Mouse (Mus musculus): ENCODE results near the gene Fryl.

The Fryl gene

DNA sequence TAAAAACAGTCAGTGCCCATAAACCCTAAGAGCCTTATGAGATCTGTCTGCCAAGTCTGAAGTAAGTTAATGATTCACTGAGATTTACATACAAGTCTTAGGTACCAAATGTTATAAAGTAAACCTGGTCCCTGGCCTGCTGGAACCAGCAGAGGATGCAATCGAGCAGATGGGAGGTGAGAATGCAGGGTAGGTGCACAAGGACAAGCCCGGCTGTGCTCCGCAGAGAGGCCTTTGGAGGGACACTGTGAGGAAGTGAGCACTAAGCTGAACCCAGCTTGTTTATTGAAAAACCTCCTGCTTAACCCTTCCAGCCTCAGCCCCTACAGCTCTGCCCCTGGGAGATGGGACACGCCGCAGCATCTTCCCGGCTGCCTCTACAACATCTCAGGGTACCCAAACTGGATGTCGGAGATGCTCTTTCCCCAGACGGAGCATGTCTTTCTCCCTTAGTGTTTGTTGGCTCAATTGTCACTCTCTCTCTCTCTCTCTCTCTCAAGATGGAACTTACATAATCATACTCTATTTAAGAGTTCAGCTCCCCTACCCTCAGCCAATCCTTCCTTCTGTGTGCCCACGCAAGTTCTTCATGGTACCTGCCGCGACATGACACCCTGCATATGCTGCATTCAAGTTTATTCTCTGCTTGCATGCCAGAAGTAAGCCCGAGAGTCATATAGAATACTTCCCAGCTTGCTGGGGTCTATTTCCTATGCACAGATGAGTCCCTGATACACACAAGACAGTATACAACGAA lies 136.3 kb downstream of the Fryl start:
- in situ Hi-C loops (cut with MboI; ENCODE audit: low sequenced_read_pairs): no loop called here

DNA sequence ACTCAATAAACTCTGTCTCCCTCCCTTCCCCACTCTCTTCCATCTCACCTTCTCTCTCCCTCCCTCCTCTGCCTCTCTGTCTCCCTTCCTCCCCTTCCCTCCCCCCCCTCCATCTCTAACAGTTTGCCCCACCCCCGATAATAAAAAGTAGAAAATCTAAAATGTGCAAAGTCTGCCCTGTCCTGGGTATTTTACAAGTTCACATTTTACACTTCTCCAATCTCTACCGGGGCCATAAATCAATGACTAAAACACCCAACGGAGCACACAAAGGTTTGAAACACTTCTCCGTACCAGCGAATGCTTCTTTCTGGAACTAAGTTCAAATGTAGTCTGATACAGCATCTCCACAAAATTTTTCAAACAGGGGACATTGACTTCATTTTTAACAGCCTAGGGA lies 136.9 kb downstream of the Fryl start:
- in situ Hi-C loops (cut with MboI; ENCODE audit: low sequenced_read_pairs): no loop called here

DNA sequence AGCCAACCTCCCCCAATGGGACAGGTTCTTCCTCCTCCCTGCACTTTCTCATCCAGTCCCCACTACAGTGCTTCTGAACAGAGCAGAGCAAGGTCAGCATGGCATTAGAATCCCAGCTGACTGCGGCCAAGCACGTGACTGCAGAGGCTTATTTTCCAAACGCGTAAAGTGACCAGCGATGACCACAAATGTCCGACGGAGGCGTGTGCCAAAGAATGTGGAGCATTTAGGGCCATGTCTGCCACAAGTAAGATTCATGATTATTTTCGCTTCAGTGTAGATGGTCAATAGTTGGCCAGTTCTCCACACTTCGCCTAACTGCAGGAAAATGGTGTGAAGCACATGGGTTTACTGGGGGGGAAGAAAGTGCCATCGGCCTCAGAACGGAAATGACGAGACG lies 137.6 kb downstream of the Fryl start:
- in situ Hi-C loops (cut with MboI; ENCODE audit: low sequenced_read_pairs): no loop called here

DNA sequence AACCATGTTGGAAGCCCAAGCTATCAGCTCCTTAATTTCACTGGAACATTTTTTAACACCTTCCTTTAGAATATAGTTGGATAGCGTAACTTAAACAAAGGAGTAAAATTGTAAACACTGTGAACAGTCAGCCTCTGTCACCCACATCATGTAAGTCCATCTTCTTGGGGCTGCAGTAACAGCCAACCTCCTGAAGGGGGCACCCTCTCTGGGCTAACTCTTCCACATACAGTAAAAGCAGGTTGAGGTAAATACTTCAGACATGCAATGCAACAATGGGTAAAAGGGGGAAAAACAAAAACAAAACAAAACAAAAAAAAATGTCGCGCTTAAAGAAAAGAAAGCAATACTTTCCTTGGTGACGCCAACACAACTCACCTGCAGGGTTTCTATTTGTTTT lies 141.5 kb downstream of the Fryl start:
- in situ Hi-C loops (cut with MboI; ENCODE audit: low sequenced_read_pairs): no loop called here

DNA sequence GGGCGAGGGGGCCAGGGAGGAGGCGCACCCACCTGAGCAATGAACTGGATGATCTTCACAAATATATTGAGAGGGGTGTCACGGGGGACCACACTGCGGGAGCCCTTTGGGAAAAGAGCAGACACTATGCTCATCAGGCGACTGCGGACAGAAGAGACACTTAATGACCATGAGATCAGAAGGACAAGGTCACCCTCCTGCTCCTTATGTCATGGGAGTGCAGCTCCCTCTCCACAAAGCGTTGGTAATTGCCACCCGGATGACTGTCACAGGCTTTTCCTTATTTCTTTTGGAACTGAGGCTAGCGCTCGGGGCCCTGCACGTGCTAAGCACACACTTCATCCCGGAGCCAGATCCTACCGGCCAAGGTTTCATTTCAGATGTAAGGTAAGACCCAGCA lies 144.1 kb downstream of the Fryl start:
- in situ Hi-C loops (cut with MboI; ENCODE audit: low sequenced_read_pairs): no loop called here

DNA sequence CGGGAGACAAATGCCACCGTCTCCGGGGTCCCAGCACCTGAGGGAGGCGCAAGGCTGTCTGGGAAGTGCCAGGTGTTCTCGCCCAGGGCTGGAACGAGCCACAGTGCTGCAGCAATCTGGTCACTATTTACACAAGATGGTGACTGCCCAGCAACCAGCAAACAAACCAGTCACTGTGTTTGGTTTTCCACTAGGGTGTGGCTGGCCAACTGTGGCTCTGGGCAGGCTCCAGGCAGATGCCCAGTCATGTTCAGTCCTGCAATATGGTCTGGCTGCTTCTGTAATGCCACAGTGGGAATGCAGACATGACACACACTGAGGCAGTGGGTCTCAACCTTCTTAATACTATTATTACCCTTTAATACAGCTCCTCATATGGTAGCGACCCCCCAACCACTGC lies 152.8 kb downstream of the Fryl start:
- in situ Hi-C loops (cut with MboI; ENCODE audit: low sequenced_read_pairs): no loop called here

DNA sequence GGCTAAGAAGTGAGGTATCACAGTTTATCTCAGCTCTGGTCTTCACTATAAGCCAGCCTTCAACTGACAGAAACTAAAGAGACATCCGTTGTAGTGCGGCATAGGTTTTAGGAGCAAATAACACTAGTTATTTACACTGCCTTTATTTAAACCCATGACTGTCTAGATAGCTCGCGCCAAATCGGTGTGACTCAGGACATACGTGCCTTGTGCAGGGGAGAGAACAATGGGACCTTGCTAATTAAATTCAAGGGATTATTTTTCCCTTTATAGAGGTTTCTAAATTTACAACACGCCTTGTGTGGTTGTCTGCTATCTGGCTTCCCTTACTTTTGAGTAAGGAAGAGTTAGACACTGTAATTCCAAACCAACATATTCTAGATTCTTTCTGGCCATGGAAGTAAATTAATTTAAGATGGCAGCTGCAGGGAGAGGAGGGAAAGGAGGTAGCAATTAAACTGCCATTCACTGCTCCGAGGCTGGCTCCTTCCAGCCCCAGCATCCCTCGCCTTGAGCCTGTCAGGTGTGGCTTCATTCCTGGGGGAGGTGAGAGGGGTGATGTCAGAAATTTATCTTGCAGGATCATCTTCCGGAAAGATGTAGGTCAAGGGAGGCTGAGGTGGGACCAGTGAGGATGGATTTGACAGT lies 154.0 kb downstream of the Fryl start:
- in situ Hi-C loops (cut with MboI; ENCODE audit: low sequenced_read_pairs): no loop called here

DNA sequence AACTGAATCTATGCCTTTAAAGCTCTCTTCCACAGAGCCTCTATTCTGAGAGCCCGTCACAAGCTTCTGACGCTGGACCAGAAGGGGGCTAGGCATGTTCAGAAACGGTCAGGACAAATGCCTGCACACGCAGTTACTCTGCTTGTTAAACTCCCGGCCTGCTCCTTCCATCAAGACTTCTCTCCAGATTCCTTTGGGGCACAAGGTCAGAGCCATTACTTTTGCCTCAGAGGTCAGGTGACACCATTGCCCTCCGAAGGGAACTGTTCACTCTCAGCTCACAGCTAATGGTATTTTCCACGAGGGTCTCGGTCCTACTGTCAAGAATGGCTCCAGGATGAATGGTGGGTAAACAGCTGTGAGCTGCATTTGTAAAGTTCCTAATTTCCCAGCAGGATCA lies 164.2 kb downstream of the Fryl start:
- in situ Hi-C loops (cut with MboI; ENCODE audit: low sequenced_read_pairs): no loop called here

DNA sequence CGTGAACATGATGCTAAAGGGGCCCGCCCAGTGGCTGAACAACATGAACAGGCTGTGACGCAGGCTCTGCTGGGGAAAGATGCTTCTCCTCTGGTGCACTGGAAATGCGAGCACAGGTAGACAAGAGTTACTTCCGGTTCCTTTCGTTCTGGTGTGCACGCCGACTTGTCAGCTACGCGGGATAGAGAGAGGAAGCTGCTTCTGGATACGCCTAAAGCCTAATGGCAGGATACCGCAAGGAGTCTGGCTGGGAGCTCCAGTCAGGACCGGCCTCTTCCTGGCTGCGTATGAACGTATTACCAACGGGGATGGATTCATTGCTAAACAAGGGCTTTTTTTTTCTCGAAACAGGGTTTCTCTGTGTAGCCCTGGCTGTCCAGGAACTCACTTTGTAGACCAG lies 167.3 kb downstream of the Fryl start:
- in situ Hi-C loops (cut with MboI; ENCODE audit: low sequenced_read_pairs): no loop called here

DNA sequence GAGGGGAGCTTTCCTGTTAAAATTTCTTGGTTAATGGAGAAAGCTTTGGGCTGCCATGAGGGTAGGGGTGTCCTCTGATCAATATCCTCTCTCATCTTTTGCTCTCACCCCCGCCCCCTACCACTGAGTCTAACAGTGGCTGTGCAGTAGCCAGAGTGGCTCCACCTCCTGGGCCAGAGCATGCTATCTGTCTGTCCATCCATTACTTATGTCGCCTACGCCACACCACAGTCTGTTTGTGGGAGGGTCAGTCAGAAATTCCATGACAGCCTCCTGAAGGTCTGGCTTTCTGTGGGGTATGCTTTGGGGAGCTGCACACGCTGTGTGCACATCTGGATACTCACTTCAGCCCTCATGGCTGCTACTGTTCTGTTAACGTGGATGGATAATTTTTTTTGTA lies 174.9 kb downstream of the Fryl start:
- in situ Hi-C loops (cut with MboI; ENCODE audit: low sequenced_read_pairs): no loop called here

DNA sequence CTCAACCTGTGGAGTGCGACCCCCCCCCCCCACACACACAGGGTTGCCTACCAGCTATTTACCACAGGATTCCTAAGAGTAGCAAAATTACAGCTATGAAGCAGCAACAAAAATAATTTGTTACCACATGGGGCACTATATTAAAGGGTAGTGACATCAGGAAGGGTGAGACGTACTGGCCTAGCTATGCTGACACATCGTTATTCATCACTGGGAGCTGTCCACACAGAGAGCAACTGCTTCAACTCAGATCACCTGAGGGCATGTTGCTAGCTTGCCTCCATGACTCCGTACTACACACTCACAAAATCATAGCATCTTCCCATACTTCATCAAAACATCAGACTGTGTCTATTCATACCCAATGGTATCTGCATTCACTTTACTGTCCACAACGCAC lies 176.6 kb downstream of the Fryl start:
- in situ Hi-C loops (cut with MboI; ENCODE audit: low sequenced_read_pairs): no loop called here

DNA sequence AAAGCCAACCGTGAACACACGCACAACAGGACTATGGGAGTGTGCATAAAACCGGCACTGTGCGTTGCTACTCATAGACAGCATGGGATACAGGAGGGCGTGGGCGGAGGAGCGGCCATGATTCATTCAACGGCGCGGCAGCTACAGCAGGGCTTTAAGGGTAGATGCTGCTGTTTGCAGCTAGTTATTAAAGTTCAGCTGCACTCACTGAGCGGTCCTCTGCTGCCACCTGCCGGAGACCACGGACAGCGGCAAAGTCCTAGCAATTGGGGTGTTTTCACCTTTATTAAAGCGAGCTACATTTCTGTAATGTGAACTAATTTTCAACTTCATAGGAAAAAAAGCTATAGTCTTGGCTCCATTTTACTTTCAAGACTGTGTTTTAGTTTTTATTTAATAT lies 185.1 kb downstream of the Fryl start:
- in situ Hi-C loops (cut with MboI; ENCODE audit: low sequenced_read_pairs): no loop called here

DNA sequence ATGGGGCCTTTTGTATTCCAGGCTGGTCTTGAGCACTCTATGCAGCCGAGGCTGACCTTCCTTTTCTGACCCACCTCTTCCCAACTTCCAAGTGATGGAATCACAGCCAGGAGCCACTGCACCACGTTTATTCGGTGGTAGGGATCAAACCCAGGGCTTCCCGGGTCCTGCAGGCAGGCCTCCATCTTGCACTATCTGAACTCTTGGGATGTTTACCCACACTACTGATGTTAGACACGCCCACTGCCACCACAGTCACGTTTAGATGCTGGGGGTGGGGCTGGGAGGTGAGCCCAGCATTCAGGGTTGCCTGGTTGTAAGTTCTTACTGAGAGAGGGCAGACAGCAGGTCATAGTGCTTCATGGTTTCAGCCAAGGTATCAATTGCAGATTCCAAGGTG lies 189.5 kb downstream of the Fryl start:
- in situ Hi-C loops (cut with MboI; ENCODE audit: low sequenced_read_pairs): no loop called here

DNA sequence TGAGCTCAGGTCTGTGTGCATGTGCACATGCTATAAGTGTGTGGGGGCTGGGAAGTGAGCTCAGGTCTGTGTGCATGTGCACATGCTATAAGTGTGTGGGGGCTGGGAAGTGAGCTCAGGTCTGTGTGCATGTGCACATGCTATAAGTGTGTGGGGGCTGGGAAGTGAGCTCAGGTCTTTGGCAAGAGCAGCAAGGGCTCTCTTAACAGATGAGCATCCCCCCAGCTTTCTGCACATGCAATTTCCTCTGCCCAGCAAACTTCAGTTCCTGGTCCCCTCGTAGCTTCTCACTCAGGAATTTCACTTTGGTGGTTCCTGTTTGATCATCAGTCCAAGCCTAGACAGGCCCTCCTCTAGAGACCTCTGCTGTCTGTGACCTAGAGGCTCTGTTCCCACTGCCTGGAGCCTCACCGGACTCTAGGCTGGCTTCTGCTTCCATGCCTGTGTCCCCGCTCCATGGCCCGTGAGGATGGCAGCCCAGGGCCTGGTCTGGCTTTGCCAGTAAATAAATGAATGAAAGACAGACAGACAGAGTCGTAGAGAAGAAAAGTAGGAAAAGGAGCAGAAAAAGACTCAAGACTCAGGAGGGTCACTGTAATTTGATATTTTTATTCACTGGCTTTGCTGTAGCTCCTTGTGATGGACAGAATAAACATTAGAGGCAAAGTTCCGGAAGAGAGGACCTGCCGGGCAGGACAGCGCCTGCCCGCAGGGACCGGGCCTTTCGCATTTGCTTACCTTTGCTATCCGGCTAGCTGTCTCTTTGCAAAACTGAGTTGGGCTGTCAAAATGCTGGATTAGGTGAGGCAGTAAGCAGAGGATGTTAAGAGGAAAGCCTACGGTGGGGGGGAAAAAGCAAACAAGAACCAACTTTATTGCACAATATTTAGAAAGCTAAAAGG lies 192.4 kb downstream of the Fryl start:
- in situ Hi-C loops (cut with MboI; ENCODE audit: low sequenced_read_pairs): no loop called here

DNA sequence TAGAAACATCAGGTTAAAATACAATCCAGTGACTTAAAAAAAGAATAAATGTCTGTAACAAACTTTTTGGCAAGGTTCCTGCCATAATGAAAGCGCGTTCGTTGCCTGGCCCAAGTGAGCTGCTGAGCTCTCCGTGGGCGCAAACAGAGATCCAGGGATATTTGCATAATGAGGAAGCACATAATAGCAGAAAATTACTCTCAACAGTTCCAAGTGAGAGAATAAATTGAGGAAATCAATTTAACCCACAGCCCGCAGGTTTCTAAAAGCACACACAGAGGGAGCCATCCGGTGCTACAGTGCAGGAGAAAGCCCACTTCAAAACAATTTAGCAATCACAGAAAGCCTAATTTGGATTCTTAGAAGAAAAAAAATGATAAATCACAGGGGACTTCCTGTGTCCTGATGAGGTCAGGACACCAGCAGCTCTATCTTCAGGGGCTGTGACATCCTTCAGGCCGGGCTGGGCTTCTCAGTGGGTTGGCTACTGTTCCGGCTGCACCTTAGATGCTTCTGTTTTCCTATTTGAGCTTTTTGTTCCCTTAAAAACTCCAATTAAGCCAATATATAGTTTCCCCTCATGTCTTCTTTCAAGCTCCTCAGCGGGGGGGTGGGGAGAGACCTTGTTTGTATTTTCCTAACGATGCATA lies 194.8 kb downstream of the Fryl start:
- in situ Hi-C loops (cut with MboI; ENCODE audit: low sequenced_read_pairs): no loop called here

DNA sequence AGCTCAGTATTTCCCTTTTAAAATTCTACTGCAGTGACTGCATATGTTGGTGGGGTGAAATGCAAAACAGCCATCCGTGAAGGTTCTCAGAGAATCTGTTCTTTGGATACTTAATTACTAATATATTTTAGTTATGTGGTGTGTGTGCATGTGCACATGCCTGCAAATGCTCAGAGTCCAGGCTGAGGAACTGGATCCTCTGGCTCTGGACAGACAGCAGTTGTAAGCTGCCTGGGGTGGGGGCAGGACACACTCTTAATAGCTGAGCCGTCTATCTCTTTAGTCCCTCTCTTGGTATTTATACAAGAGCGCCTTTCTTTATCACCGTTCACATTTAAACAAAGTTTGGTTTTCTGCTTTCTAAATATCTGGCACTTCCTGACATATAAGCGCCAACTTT lies 199.5 kb downstream of the Fryl start:
- in situ Hi-C loops (cut with MboI; ENCODE audit: low sequenced_read_pairs): no loop called here

DNA sequence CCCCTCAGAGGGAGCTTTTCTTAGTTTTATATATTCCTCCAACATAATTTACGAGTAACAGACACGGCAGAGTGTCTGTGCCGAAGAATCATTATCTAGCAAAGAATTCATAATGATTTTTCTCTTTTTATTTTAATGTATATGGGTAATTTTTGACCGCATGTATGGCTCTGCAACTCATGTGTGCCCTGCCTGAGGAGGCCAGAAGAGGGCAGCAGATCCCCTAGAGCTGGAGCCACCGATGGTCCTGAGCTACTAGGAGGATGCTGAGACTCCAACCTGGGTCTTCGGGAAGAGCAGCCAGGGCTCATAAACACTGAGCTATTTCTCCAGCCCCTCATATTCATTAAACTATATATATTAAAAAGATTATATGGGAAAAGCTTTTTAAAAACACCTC lies 200.0 kb downstream of the Fryl start:
- in situ Hi-C loops (cut with MboI; ENCODE audit: low sequenced_read_pairs): no loop called here

DNA sequence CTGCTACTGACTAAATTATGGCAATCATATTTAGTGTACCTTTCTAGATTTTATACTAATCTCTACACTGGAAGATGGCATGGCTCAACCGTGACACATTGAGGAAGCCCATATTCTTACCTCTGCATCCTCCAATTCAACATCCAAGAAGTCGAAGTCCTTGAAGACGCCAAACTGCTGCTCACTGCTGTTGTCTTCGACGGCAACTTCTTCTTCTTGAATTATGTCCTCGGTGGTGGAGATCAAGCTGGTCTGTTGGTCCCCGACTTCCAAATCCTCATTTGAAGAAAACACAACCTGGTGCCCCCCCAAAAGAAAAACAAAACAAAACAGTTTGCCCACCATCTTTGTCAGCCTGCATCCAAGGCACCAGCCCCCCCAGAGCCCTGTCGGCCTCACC lies 202.5 kb downstream of the Fryl start:
- in situ Hi-C loops (cut with MboI; ENCODE audit: low sequenced_read_pairs): no loop called here

DNA sequence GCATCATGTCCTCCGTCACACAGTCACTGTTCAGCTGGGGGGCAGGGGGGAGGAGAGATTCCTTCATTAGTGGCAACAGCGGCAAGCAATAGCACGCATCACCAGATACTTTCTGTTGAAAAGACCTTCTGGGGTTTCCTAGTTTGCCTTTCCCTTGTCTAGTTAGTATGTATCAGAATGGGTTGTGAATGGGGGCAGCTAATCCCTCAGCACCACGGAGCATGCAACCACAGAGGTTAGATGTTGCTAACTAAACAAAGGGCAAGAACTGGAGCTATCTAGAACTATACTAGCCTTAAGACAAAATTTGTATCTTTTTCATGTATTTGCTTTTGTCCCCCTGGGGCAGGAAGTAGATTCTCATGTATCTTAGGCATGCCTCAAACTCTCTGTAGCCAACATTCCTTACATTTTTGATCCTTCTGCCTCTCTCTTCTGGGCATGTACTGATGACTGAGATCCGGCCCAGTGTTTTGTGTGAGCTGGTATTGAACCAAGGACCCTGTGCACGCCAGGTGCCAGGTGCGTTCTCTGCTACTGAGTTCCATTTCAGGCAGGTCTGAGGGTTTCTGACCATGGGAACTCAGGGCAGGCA lies 208.7 kb downstream of the Fryl start:
- in situ Hi-C loops (cut with MboI; ENCODE audit: low sequenced_read_pairs): no loop called here

DNA sequence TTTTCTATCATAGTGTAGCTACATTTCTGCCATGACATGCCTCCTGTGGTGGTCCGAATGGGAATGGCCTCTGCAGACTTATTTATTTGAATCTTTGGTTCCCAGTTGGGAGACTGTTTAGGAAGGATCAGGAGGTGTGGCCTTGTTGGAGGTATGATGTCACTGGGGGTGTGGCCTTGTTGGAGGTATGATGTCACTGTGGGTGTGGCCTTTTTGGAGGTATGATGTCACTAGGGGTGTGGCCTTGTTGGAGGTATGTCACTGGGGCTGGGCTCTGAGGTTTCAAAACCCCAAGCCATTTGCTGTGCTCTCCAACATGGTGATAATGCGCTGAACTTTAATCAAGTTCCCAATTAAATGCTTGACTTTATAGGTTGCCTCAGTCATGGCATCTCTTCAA lies 212.4 kb downstream of the Fryl start:
- in situ Hi-C loops (cut with MboI; ENCODE audit: low sequenced_read_pairs): no loop called here

DNA sequence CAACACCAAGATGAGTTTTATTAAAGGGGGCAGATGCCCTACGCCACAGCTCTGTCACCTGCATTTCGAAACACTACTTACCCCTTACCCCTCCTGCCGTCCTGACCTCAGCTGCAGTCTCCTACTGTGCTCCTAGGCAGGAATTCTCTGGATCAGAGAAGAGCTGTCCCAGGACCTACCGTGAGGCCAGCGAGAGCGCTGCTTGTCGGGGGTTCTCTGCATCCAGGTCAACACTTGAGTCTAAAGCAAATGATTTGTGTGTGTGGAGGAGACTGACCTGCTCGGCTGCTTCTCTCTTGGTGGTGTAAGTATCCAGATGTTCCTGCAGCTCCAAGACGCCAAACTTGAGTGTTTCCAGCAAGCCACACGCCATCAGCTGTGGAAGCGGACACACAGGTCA lies 223.9 kb downstream of the Fryl start:
- in situ Hi-C loops (cut with MboI; ENCODE audit: low sequenced_read_pairs): no loop called here

Measured in CH12F3 (cell line).